ENCODE assay signal across 8 mouse cellular contexts in the genomic region with DNA sequence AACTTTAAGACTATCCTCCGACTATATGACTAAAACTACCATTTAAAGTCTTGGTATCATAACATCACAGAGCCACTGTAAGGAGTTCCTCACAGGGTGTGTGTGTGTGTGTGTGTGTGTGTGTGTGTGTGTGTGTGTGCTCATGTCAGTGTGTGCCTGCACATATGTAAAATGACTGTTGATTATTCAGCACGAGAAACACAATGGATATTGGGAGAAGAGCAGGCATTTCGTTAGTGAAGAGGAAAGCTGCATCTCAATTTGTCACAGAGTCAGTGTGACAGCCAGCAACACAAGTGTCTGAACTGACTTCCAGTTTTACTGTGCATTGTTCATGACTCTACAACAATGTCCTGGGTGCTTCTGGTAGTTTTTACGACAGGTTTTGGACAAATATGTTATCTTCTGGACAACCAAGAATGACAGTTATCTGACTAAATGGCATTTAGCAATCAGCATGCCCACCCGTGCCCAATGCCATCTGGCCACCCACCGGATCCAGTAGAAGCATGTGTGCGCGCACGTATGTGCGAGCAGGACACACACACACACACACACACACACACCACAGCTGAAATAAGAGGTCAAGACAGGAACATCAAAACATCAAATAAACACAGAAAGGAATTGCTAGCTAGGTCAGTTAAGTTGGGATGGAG. TPM values are rescaled to one million over a fixed set of nuclear protein-coding genes. Genes with fewer than 3 reads are reported as not detected.
DNase-seq lines count a peak whose midpoint lies in the region; ATAC-seq and TF ChIP-seq lines count a peak whose summit lies in the region.

No protein-coding gene starts in this region.

- 25% methylated on average over 10 of the region's 10 CpGs for WGBS in hindbrain, embryonic 13.5 days

- TF ChIP-seq POLR2A in brain, embryonic 14.5 days (IDR thresholded peaks at IDR 0.05; ENCODE audit: borderline replicate concordance, extremely low read depth, insufficient read depth, insufficient read length, poor library complexity, severe bottlenecking), result no peak

- TF ChIP-seq CTCF in gastrocnemius, adult 2 months (IDR thresholded peaks at IDR 0.05), result no peak
- TF ChIP-seq CTCF in brain, embryonic 14.5 days (IDR thresholded peaks at IDR 0.05; ENCODE audit: borderline replicate concordance, extremely low read depth, insufficient read depth, insufficient read length), result no peak

- no peak for DNase-seq in gastrocnemius, adult 2 months
- no peak for DNase-seq in gastrocnemius, postnatal 25 days
- peak; percentile 66 for DNase-seq in brain, embryonic 14.5 days (ENCODE audit: low read depth)
- DNase-seq in lung, postnatal 36 days, result peak; percentile 10
- no peak for DNase-seq in right cerebral cortex, adult 18-20 months
- DNase-seq in adrenal gland, postnatal 4 days (ENCODE audit: low spot score in 2 of 2), result no peak
- no peak for DNase-seq in gastrocnemius, postnatal 4 days (ENCODE audit: low spot score in 2 of 2)

- no peaks in the 10 kb centered on the region for H3K9me3 ChIP-seq in hindbrain, embryonic 13.5 days

- intact Hi-C loops in gastrocnemius, adult 2 months (cut with DNase I), result no loop called here

- peaks cover 21% of the 10 kb centered on the region for H3K4me1 ChIP-seq in hindbrain, embryonic 13.5 days (replicated peaks)

- H3K9ac ChIP-seq in hindbrain, embryonic 13.5 days, result peak overlapping the region; percentile 96

- H3K4me2 ChIP-seq in hindbrain, embryonic 13.5 days, result peak overlapping the region; percentile 66

- ATAC-seq in hindbrain, embryonic 13.5 days (ENCODE audit: low FRiP score), result no peak

- peak overlapping the region; percentile 86; the same call in 1 of the 2 replicates for H3K27ac ChIP-seq in gastrocnemius, adult 2 months
- peak overlapping the region; percentile 98 for H3K27ac ChIP-seq in hindbrain, embryonic 13.5 days

- H3K27me3 ChIP-seq in hindbrain, embryonic 13.5 days, result no peaks in the 10 kb centered on the region

- H3K36me3 ChIP-seq in hindbrain, embryonic 13.5 days, result no peaks in the 10 kb centered on the region

- H3K4me3 ChIP-seq in gastrocnemius, adult 2 months, result peak overlapping the region; percentile 82
- peak overlapping the region; percentile 84 for H3K4me3 ChIP-seq in hindbrain, embryonic 13.5 days

RNA-seq across cellular contexts. Expression of a gene that starts 3.1 kb away (rescaled TPM):
- 1 to 10 TPM; 2.5 to 4.3 TPM for total RNA-seq in gastrocnemius, adult 2 months (2021)
- total RNA-seq in gastrocnemius, postnatal 25 days (2021), result 1 to 10 TPM; 1.8 to 2.4 TPM
- polyA plus RNA-seq in brain, embryonic 14.5 days (2012; rRNA removed), result 13.1 and 23.1 TPM in 2 replicates
- 19.8 and 20.5 TPM in 2 replicates for polyA plus RNA-seq in hindbrain, embryonic 13.5 days (2015; fragmentation: Nextera tagmentation; extraction: Ambion mirVana)
- 10 to 100 TPM; 10.9 to 22.0 TPM for total RNA-seq in adrenal gland, postnatal 4 days (2021)
- total RNA-seq in gastrocnemius, postnatal 4 days (2021), result 10 to 100 TPM; 14.1 to 14.5 TPM

Comparison
In these comparisons a context has a peak if more than half of its experiments do, and no peak if none do; other contexts are left out.
1. DNase-seq: peak in brain, embryonic 14.5 days (single experiment) and lung, postnatal 36 days (single experiment); none in gastrocnemius, adult 2 months (single experiment), gastrocnemius, postnatal 25 days (single experiment), right cerebral cortex, adult 18-20 months (single experiment), adrenal gland, postnatal 4 days (0 of 2) and gastrocnemius, postnatal 4 days (0 of 2).